Mouse (Mus musculus): ENCODE data around the gene Lrfn2.

Lrfn2 gene

DNA sequence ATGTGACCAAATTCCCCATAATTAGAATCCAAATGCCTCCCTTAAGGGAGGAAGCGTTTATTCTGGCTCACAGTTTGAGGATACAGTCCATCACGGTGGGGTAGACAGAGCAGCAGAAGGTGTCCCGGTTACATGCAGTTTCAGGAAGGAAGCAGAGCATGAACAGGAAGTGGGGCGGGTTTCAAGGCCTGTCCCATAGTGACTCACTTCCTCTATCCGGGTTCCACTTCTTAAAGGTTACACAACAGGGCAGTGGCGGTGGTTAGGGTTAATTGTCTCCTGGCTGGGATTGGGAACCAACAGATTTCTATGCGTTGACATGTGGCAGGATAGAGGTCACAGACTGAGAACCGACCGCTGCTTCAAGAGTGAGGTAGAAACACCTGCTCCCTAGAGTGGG is 31.6 kb downstream of the Lrfn2 start:
- DNase-seq (ENCODE audit: low read depth, low spot score): peak; percentile 65

DNA sequence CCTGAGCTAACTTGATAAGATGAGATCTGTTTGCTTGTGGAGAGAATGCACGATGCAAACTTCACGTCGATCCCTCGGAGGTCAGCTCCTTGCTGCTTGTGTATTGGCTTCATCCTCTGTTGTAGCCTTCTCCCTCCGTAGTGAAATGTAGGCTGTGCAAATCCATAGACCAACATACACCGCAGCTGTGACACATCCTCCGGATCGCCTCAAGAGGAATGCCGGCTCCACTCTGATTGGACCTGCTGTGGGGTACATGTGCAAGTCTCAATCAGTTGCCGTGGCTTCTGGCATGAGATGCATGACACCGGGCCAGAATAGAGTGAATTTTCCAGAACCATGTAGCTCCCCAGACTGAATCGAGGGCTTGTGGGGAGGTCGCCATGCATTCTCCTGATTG is 36.1 kb downstream of the Lrfn2 start:
- DNase-seq (ENCODE audit: low read depth, low spot score): no peak

DNA sequence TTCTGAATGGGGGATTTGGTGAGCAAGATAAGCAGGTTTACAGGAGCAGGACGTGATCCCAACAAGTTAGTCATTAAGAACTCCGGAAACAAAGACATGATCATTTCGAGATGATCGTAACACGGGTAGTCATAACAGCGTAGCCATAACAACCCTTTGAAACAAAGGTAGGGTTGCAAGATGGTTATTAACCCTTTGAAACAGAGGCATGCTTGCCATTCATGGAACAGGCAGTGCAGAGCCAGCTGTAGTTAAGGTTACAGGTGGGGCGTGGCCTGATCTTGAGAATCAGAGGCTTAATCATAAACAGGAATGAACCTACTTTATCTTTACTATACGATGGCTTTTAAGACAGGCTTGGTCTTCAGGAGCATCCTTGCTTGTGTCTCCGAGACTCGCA is 39.1 kb downstream of the Lrfn2 start:
- no peak for DNase-seq (ENCODE audit: low read depth, low spot score)

DNA sequence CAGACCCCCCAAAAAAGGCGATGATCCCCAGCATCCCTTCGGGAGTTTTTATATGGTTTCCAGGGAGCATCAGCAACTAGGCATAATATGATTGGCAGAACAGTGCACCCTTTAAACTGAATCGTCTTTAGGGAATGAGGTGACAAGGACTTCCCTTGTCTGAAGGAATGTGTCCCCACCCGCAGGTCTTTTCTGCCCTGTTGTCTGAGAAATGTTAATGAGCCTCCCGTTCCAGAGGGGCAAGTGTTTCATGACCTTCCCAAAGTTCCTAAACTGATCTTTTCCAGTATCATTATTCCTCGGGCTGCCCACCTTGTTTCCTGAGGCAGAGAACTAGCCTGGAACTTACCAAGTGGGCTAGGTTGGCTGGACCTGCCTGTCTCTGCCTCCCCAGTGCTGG is 40.7 kb downstream of the Lrfn2 start:
- peak; percentile 65 for DNase-seq (ENCODE audit: low read depth, low spot score)

DNA sequence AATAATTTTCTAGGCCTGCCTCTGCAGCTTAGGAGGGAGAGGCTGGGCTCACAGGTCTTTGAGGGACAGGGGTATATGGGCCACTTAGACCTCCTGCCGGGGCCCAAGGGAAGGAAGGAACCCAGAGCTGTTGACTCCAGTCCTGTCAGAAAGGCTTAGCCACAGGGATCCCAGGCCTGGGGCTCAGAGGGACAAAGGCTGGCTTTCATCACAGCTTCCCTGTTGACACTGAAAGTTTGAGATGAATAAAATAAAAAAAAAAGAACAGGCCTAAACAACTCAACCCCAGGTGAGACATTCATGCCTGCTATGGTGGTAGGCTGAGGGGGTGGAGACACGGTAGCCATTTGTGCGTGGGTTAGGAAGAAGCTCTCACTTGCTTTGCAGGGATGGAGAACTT is 41.2 kb downstream of the Lrfn2 start:
- DNase-seq (ENCODE audit: low read depth, low spot score): peak; percentile 68

DNA sequence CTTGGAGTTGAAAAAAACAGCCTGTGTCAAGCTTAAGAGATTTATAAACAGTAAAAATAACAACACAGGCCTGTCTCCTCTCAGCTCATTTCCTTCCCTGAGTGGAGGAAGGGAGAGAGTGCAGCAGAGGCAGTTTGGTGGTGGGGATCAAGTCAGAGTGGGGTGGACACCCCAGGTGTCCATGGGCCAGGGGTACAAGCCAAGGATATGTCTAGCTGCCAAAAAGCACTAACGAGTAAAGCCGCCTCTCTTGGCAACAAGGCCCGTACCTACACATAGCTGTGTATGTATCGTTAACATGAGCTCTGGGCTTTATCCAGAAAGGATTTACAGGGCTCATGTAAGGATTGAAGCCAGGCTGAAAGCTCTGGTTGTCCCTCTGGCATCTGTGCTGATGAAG is 42.9 kb downstream of the Lrfn2 start:
- no peak for DNase-seq (ENCODE audit: low read depth, low spot score)

DNA sequence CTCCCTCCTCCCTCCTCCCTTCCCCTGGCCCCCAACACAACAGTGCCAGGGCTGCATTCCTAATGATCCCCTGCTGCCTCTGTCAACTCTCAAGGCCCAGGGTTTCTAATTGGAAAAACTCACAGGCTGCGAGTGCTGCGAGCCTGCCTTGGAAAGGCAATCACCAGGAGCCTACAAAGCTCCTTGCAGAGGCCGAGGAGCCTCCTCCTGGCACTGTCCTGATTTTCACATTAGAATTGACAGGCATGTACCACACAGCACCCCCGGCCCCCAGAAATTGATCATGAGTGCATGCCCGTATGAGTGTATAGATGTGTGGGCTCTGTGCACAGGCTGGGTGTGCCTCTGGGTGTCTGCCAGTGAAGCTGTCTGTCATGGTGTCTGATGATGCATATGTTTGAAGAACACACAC is 44.4 kb downstream of the Lrfn2 start:
- no peak for DNase-seq (ENCODE audit: low read depth, low spot score)

DNA sequence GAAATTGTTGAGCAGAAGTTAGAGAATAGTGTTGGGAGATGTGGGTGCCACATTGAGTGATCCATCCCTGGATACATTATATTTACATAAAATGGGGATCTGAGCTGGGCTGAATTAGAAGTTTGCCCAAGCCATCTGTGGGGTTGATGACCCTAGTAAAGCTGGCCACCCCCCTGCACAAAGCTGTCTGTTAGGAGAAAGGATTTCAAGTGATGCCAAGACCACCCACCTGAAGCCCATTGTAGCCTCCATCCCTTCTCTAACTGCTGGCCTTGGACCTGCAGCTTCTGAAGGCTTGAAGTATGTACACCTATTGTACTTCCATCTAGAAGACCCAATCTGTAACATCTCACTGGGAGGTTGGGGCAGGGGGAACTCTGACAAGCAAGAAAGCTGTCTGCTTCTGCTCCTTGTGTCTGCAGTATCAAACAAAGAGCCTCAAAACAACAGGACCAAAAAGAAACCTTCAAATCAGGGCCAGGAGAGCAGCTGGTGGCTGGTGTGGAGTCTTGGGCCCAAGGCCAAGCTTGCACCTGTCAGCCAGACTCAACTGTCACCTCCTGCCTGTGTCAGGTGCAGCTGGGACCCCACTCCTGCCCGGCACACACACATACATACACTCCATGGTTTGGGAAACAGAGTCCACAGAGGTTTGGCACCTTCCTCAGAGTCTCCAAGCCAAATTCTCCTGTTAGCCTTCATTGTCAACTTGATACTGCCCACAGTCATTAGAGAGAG is 63.2 kb downstream of the Lrfn2 start:
- no peak for DNase-seq (ENCODE audit: low read depth, low spot score)

DNA sequence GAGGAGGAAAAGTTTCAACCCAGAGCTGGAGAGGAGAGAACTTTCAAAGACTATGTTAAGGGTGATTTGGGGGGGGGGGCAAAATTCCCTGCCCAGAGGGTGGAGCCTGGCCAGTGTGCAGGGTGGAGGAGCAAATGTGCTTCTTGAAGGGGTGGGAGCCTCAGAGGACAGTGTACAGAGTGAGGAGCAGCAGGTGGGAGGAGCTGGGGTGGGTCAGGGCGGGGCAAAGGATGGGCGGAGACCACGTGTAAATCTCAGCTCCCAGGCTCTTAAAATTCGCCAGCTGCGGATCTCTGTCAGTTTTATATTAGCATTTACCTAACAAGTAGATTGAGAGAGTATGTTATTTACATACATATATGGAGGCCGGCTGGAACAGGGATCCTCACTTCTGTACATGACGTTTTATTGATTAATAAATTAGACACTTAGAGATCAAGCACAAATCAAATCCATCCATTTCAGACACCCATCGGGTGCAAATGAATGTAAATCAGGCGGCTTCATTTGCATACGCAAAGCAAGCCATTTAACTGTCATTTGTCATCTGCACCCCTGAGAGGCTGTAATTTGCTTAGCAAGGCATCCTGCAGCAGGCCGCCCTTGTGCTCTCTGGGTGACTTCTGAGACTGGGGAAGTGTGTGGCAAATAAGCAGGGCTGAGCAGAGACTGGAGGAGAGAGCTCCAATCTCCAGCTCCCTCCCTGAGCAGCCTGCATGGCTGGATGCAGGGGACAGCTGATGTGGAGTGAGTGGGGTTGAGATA is 67.5 kb downstream of the Lrfn2 start:
- peak; percentile 64 for DNase-seq (ENCODE audit: low read depth, low spot score)

DNA sequence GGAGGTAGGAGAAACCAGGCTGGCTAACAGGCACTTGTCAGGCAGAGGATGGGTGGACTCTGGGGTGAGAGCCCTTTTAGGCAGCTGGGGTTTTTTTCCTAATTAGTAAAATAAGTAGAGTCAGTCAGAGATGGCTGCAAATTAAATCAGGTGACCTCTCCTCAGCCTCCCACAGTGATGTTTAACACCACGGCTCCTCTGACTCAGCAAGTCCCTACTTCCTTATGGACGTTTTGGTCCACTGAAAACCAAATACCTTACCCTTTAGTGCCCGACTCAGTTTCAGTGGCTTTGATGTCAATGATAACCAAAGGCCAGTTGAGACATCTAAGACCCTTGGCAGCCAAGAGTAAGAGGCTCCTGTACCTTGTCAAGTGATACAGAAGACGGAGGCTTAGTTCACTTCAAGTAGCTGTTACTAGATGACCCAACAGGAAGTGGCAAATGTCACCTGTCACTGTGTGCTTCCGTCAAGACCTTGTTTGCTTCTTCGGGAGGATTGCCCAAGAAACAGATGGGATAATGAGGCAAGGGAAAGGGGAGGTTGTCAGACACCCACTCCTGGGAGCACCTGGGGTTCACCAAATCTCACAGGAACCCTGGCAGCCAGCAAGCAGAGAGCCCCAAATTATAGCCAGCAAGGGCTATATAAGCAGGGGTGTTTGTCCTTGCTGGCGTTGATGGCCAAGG is 77.3 kb downstream of the Lrfn2 start:
- DNase-seq (ENCODE audit: low read depth, low spot score): no peak

DNA sequence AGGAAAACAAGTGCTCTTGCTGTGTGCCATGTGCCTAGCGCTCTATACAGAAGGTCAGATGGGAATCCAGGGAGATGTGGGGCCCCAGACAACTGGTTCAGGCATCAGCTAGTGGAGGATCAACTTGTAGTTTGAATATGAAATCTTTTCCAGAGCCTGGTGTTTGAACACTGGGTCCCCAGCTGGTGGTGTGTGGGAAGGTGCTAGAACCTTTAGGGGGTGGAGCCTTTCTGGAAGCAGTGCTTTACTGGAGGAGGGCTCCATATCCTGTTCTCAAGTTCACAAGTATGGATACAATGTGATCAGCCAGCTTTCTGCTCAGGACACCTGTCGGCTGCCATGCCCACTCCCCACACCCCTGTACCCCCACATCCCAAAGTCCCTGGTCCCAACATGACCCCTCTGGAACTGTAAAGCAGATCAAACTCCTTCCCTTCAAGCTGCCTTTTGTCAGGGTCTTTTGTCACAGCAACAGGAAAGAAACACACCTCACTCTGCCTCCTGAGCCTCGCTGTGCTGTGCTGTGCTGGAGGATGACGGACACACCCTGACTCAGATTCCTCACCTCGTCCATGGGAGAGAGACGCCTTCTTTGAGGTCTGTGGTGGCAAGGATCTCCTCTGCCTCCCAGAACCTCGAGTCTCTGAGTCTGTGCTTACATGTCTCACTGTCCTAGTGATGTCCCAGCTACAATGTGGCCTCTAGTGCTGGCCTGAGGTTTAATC is 81.9 kb downstream of the Lrfn2 start:
- peak; percentile 78 for DNase-seq (ENCODE audit: low read depth, low spot score)

DNA sequence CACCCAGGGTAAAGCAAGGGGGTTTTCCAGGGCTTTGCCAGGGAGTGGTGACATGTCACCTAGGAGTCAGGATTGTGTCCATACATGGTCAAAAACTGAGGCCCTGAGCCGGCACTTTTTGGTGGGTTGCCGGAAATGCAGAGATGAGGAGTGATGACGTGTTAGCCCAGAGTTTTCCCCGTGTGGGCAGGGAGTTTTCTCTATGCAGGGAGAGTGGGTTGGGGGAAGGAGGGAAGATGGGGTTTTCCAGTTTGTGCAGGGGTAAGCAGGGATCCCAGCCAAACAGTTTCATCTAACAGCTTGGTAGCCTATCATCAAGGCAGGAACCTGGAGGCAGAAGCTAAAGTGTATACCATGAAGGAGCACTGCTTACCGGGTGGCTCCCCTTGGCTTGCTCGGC is 83.2 kb downstream of the Lrfn2 start:
- no peak for DNase-seq (ENCODE audit: low read depth, low spot score)

DNA sequence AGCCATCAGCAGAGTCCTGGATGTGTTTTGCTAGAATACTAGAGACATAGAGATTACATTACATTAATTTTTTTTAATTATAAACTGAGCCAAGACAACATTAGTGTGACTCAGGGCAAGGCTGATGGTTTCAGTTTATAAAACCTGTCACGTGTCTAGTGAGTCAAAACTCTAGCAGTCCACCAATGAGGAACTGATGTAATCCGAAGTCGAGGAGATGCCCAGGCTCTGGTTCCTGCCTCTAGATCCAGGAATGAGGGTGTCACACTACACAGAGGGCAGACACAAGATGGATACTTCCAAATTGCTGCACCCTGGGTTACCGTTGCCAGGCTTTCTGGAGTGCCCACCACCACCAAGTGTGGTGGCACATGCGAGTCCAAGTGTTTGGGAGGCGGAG is 84.0 kb downstream of the Lrfn2 start:
- no peak for DNase-seq (ENCODE audit: low read depth, low spot score)

DNA sequence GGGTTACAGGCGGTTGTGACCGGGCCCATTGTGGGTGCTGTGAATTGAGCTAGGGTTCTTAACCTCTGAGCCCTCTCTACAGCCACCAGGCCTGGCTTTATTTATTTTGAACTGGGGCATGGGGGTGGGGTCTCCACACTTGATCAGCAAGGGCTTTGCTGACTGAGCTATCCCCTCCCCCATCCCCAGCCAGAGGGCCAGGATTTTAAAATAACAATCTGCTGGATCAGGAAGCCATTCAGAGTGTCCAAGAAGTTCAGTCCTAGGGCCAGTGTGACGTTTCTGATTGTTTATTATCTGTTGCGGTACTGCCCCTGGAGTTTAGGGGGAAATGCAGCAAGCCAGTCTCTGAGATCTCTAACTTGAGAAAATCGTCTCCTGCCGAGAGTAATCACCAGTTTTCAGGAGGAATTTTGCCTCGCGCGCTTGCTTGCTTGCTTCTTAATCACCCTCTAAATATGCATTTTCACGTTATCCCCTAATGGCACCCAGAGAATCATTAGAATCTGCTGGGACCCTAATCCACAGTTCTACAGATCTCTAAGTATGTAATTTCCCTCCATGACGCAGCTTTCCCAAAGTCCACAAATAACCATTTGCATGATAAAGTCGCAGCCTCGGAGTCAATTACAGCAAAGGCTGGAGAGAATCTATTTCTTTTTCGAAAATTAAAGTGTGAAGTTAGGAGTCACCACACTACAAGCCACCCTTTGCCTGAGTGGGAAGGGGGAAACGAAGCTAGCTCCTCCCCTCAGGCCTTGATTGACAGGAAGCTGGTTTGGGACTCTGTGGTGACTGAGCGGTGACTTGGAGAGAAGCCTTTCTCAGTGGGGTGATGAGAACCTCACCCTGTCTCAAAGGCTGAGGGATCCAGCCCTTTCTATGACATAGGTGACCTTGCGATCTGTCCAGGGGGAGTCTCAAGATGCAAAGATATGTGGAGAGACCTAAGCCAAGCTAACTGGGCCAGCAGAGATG is 85.5 kb downstream of the Lrfn2 start:
- DNase-seq (ENCODE audit: low read depth, low spot score): peak; percentile 51

DNA sequence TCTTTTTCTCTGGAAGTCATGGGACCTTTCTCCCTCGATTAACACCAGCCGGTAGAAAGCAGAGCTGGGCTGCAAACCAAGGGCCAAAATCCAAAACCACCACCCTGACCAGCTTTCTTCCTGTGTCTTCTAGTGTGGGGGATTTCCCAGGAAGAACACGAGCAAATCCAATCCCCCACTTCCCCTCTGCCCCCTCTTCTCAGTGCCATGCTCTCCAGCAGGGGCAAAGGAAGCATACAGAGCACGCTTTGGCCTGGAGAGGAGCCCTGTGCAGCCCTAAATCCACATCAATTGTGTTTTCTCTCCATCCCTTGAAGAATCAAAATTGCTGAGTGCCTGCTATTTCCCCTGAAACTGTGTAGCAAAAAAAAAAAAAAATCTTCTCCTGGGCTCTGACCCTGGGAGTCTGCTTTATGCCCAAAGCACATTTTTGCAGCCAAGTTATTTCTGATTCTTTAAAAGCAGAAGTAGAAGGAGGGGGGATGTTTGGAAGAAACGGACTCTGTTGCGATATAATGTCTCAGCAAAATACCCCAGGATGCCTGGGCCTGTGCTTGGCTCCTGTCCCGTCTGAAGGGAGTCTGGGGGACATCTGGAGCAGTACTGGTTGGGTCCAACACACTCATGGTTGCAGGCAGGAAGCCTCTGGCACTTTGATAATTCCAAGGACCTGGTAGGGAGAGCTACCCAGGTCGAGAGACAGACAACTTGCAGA is 86.8 kb downstream of the Lrfn2 start:
- DNase-seq (ENCODE audit: low read depth, low spot score): no peak

DNA sequence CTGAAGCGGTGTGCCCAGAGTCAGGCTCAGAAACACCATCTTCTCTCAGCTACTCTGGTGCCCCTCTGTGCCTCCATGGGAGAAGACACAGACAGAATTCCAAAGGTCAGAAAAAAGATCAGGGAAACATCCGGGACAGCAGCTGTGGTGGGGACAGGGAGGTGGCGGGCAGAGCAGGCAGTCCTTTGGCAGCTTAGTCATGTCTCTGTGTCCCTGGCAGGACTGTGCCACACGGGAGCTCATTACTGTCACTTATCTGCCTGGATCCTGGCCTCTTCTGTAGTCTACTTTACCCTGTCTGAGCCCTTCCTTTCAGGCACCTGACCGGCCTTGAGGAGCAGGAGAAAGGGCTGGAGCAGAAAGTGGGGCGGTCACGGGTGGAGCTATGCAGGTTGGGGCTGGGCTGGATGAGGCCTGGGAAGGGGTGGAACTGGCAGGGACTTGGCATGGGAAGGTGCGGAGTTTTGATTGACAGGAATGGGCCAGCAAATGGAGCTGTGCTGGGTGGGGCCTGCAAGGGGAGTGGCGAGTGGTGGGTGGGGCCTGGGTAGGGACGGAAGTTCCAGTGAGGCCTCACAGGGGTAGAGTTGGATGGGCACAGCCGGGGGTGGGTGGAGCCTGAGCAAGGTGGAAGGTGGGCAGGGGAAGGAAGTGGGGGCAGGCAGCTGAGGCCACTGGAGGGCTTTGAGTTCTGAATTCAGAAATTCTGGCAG is 97.5 kb downstream of the Lrfn2 start:
- peak; percentile 95 for DNase-seq (ENCODE audit: low read depth, low spot score)

DNA sequence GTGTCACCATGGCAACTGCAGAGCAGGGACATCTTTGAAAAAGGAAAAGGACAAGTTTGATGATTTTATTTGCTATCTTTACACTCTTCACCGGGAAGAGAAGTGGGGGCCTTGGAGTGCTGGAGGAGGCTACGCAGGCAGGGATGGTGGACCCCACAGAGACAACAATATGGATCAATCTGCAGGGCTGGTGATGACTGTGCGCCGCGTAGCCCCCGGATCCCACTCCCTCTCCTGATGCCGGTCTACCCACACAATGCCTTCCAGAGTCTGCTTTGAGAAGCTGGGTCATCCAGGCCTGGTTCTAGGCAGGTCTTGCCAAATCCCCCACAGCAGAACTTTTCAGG is 98.1 kb downstream of the Lrfn2 start:
- no peak for DNase-seq (ENCODE audit: low read depth, low spot score)

DNA sequence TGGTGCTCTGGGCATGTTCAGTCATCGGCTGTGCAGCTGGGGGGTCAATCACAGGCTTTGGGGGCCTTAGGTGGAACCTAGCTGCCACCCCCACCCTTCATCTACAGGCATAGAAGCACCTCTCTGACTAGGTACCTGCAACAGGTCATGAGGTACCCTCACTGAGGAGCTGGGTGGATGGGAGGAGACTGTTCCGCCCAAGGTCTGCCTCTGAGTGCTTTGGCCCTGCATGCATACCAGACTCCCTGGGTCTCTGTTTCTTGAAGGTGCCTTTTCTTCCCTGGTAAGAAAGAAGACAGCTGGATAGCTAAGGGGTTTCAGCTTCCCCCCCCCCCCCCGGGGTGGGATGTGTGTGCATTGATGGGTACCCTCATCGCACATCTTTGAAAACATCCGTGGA is 98.7 kb downstream of the Lrfn2 start:
- peak; percentile 64 for DNase-seq (ENCODE audit: low read depth, low spot score)

DNA sequence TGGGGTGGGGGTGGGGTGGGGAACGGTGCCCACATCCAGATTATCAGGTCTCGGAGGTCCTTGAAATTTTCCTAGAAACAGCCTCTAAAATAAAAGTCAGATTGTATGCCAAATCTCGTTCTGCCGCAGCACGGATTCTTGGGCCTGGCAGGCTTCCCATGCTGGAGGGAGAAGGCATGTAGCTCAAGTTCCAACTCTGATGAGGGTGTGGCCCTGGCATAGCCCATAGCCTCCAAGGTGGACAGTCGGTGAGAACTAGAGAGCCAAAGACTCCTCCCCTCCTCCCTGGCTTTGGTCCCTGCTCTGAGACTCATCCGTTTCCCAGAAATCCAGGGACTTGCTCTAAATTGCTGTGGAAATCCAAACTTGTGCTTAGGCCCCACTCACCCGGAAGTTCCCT is 99.6 kb downstream of the Lrfn2 start:
- no peak for DNase-seq (ENCODE audit: low read depth, low spot score)

DNA sequence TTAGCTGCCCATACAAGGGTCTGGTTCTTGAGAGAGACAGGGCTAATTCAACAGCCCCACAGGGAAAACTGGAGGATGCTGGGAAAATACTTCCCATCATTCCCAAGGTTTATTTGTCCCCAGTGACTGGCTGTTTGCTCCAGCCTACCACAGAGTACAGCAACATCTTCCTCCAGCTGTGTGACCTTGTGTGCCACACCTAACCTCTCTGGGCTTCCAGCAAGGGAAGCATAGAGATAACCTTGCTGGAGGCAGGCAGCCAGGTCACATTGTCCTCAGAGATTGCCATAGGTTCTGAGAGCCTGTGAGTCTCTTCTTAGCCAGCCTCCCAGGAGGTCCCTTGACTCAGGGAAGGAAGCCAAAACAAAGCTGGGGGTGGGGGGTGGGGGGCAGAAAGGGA is 101.1 kb downstream of the Lrfn2 start:
- DNase-seq (ENCODE audit: low read depth, low spot score): peak; percentile 96

Data from ZHBTc4 (cell line).